Mouse (Mus musculus): ENCODE data around the gene Tuft1. TPM values are rescaled to one million over a fixed set of nuclear protein-coding genes. Genes with fewer than 3 reads are reported as not detected.

Tuft1 gene
- polyA plus RNA-seq (2015; fragmentation: Illumina TruSeq; extraction: RNeasy Lipid Tissue Mini Kit (QIAGEN cat#74804); ENCODE audit: low read depth, low replicate concordance) = 4.1 TPM

GRCm38 (mm10) chr3:94658740-94659095, at the start of gene Tuft1:
Tuft1 (minus strand) TSS chr3:94658872.

GRCm38 (mm10) chr3:94693329-94693825, 34.7 kb upstream of the Tuft1 start, which contains the start of gene Selenbp2:
Selenbp2 (plus strand) TSS chr3:94693556.

GRCm38 (mm10) chr3:94642495-94643162, 16.0 kb downstream of the Tuft1 start, which contains the start of gene Gm10972:
Gm10972 (plus strand) TSS chr3:94643112.

GRCm38 (mm10) chr3:94582456-94582891, 76.2 kb downstream of the Tuft1 start, which contains the start of gene Snx27:
Snx27 (minus strand) TSS chr3:94582716.

Other genes with a start within 250 kb of the Tuft1 start
- gene Tdrkh, start 245.6 kb downstream of the Tuft1 start, polyA plus RNA-seq (2015; fragmentation: Illumina TruSeq; extraction: RNeasy Lipid Tissue Mini Kit (QIAGEN cat#74804); ENCODE audit: low read depth, low replicate concordance) = 30.5 TPM
- 62.1 TPM for gene Mrpl9, start 215.6 kb downstream of the Tuft1 start, polyA plus RNA-seq (2015; fragmentation: Illumina TruSeq; extraction: RNeasy Lipid Tissue Mini Kit (QIAGEN cat#74804); ENCODE audit: low read depth, low replicate concordance)
- gene Oaz3, start 215.0 kb downstream of the Tuft1 start, polyA plus RNA-seq (2015; fragmentation: Illumina TruSeq; extraction: RNeasy Lipid Tissue Mini Kit (QIAGEN cat#74804); ENCODE audit: low read depth, low replicate concordance) = not detected
- 140 TPM for gene Celf3, start 180.6 kb downstream of the Tuft1 start, polyA plus RNA-seq (2015; fragmentation: Illumina TruSeq; extraction: RNeasy Lipid Tissue Mini Kit (QIAGEN cat#74804); ENCODE audit: low read depth, low replicate concordance)
- gene Riiad1, start 178.5 kb downstream of the Tuft1 start, polyA plus RNA-seq (2015; fragmentation: Illumina TruSeq; extraction: RNeasy Lipid Tissue Mini Kit (QIAGEN cat#74804); ENCODE audit: low read depth, low replicate concordance) = 7.8 TPM
- 65.7 TPM for gene Snx27, start 76.2 kb downstream of the Tuft1 start, polyA plus RNA-seq (2015; fragmentation: Illumina TruSeq; extraction: RNeasy Lipid Tissue Mini Kit (QIAGEN cat#74804); ENCODE audit: low read depth, low replicate concordance)
- gene Gm10972, start 15.8 kb downstream of the Tuft1 start, polyA plus RNA-seq (2015; fragmentation: Illumina TruSeq; extraction: RNeasy Lipid Tissue Mini Kit (QIAGEN cat#74804); ENCODE audit: low read depth, low replicate concordance) = not detected
- gene Selenbp2, start 34.7 kb upstream of the Tuft1 start, polyA plus RNA-seq (2015; fragmentation: Illumina TruSeq; extraction: RNeasy Lipid Tissue Mini Kit (QIAGEN cat#74804); ENCODE audit: low read depth, low replicate concordance) = not detected
- 3.5 TPM for gene Cgn, start 127.6 kb upstream of the Tuft1 start, polyA plus RNA-seq (2015; fragmentation: Illumina TruSeq; extraction: RNeasy Lipid Tissue Mini Kit (QIAGEN cat#74804); ENCODE audit: low read depth, low replicate concordance)
- gene Pogz, start 178.7 kb upstream of the Tuft1 start, polyA plus RNA-seq (2015; fragmentation: Illumina TruSeq; extraction: RNeasy Lipid Tissue Mini Kit (QIAGEN cat#74804); ENCODE audit: low read depth, low replicate concordance) = 26.1 TPM
- gene Psmb4, start 228.1 kb upstream of the Tuft1 start, polyA plus RNA-seq (2015; fragmentation: Illumina TruSeq; extraction: RNeasy Lipid Tissue Mini Kit (QIAGEN cat#74804); ENCODE audit: low read depth, low replicate concordance) = 315 TPM

Data from brain, adult 10 weeks (tissue).